Mouse (Mus musculus) ES-E14 (cell line): Measurements from ENCODE around the gene Lexm.

Source experiments
- MAFK ChIP-seq: IDR thresholded peaks from 2 replicates; pipeline ENCODE4 v1.6.1; 2014; ENCODE audit warnings: mild to moderate bottlenecking, low read depth, low read length, inconsistent platforms; ENCODE audit not compliant: insufficient read depth
- ZNF384 ChIP-seq: IDR thresholded peaks from 2 replicates; pipeline ENCODE4 v1.6.1; 2012; ENCODE audit warnings: low read depth, low read length, inconsistent platforms

GRCm38 (mm10) chr4:106629374-106629773 is 12.3 kb upstream of the Lexm start:
- TF ChIP-seq MAFK (no peak), ZNF384 (no peak)
